In genomic region chr4:11899979-11900624, GRCm38 (mm10) we compare ENCODE assay signal across 8 mouse cellular contexts.
DNase-seq lines count a peak whose midpoint lies in the region; ATAC-seq and TF ChIP-seq lines count a peak whose summit lies in the region.

No protein-coding gene starts in this region.

- no peak overlapping the region for H3K4me3 ChIP-seq in layer of hippocampus, adult 2 months
- H3K4me3 ChIP-seq in heart, embryonic 15.5 days, result peak overlapping the region; percentile 9
- H3K4me3 ChIP-seq in liver, embryonic 16.5 days (ENCODE audit: low read depth, low read length), result no peak overlapping the region

- ATAC-seq in heart, embryonic 15.5 days (replicated peaks; ENCODE audit: insufficient number of reproducible peaks, insufficient read depth, low FRiP score, low read depth), result 0 out of 2 replicates have a peak, but pooled peaks have one; percentile 43
- ATAC-seq in liver, embryonic 16.5 days (ENCODE audit: low read depth), result peak; percentile 97

- TF ChIP-seq CTCF in layer of hippocampus, adult 2 months (conservative IDR thresholded peaks at IDR 0.05), result 0 out of 2 replicates have a peak, but pooled peaks have one; percentile 8

- H3K36me3 ChIP-seq in heart, embryonic 15.5 days, result no peaks in the 10 kb centered on the region
- no peaks in the 10 kb centered on the region for H3K36me3 ChIP-seq in liver, embryonic 16.5 days (ENCODE audit: control insufficient read depth, insufficient read depth)

- DNase-seq in layer of hippocampus, adult 2 months (ENCODE audit: low spot score in 2 of 2), result no peak
- no peak for DNase-seq in layer of hippocampus, adult 11-12 months (ENCODE audit: low spot score)
- peak; percentile 42 for DNase-seq in T-cell, adult 2 months (ENCODE audit: low spot score)
- peak; percentile 47 for DNase-seq in thymus, postnatal 0 days (ENCODE audit: low spot score)
- no peak for DNase-seq in adrenal gland, adult 18-20 months (ENCODE audit: low spot score in 2 of 2)
- no peak for DNase-seq in retina, postnatal 1 day

- 9% methylated on average over 10 of the region's 10 CpGs for WGBS in heart, embryonic 15.5 days
- 3% methylated on average over 10 of the region's 10 CpGs for WGBS in liver, embryonic 16.5 days (ENCODE audit: insufficient replicate concordance)

- no peak overlapping the region for H3K9ac ChIP-seq in heart, embryonic 15.5 days
- H3K9ac ChIP-seq in liver, embryonic 16.5 days (ENCODE audit: low read depth, low read length), result no peak overlapping the region

- no peak overlapping the region for H3K27ac ChIP-seq in layer of hippocampus, adult 2 months
- peak overlapping the region; percentile 33; the same call in 1 of the 2 replicates for H3K27ac ChIP-seq in heart, embryonic 15.5 days
- H3K27ac ChIP-seq in liver, embryonic 16.5 days (ENCODE audit: low read length), result peak overlapping the region; percentile 21

- no peaks in the 10 kb centered on the region for H3K9me3 ChIP-seq in heart, embryonic 15.5 days (replicated peaks)
- H3K9me3 ChIP-seq in liver, embryonic 16.5 days (replicated peaks; ENCODE audit: control insufficient read depth, low read length), result no peaks in the 10 kb centered on the region

- H3K27me3 ChIP-seq in heart, embryonic 15.5 days, result no peaks in the 10 kb centered on the region
- H3K27me3 ChIP-seq in liver, embryonic 16.5 days (ENCODE audit: control insufficient read depth, insufficient read depth, low read depth, low read length), result no peaks in the 10 kb centered on the region

- peak overlapping the region; percentile 41 for H3K4me2 ChIP-seq in heart, embryonic 15.5 days
- peak overlapping the region; percentile 30; the same call in 1 of the 2 replicates for H3K4me2 ChIP-seq in liver, embryonic 16.5 days (ENCODE audit: low read depth, low read length)

- H3K4me1 ChIP-seq in heart, embryonic 15.5 days (replicated peaks), result peaks cover 10% of the 10 kb centered on the region
- peaks cover 11% of the 10 kb centered on the region for H3K4me1 ChIP-seq in liver, embryonic 16.5 days (ENCODE audit: control insufficient read depth, low read depth, low read length)

Comparison
In these comparisons a context has a peak if more than half of its experiments do, and no peak if none do; other contexts are left out.
1. DNase-seq: peak in T-cell, adult 2 months (single experiment) and thymus, postnatal 0 days (single experiment); none in layer of hippocampus, adult 2 months (0 of 2), layer of hippocampus, adult 11-12 months (single experiment), adrenal gland, adult 18-20 months (0 of 2) and retina, postnatal 1 day (single experiment).